Mouse (Mus musculus) erythroblast, adult 5-6 weeks (primary cell): ENCODE results near the gene Tmed5. TPM values are rescaled to one million over a fixed set of nuclear protein-coding genes. Genes with fewer than 3 reads are reported as not detected.

ENCODE experiments used
- ATAC-seq: replicated peaks from 2 replicates; pipeline ENCODE4 v1.8.0; 2016; ENCODE audit warnings: moderate number of reproducible peaks, mild to moderate bottlenecking, moderate TSS enrichment, inconsistent platforms; ENCODE audit not compliant: poor library complexity, low FRiP score, severe bottlenecking
- total RNA-seq, 2 experiments: library from RNA; stranded (forward) in 1 of 2; stranded (reverse) in 1 of 2; fragments of 150-400 nt in 1 of 2; fragments of 200-764, 138-1000 nt in 1 of 2; gene quantifications; 2 replicates each; pipeline versions ENCODE4 v1.2.3 to v1.2.4; 2015 to 2017; ENCODE audit warnings: low replicate concordance in 2 of 2

Tmed5 gene
- total RNA-seq, 2 experiments from 2014 or later, result 12.5 to 32.9 TPM

DNA sequence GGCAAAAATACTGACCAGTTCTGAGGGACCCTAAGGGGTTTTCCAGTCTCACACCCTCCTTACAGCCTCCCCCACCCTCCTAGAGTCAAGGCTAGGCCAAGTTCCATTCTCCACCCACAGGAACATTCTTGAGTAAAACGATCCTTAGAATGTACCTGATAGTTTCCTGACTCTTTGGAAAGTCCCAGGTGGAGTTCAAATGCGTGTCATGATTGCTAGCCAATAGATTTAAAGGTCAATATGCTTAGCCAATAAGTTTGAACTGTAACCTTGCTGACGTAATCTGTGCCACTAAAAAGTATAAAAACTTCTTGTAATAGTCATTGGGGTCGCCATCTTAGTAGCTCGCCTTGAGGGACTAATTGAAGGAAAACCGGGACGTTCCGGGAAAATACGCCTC lies 72.0 kb downstream of the Tmed5 start:
- ATAC-seq, result no peak

Other genes starting within 250 kb of the Tmed5 start
- 89.2 and 183 TPM in 2 replicates for gene Rpl5, start 232.1 kb downstream of the Tmed5 start, total RNA-seq (2015; ENCODE audit: low replicate concordance)
- gene Rpl5, start 232.1 kb downstream of the Tmed5 start, total RNA-seq (2017; ENCODE audit: low replicate concordance), result 48.5 and 162 TPM in 2 replicates
- gene Fam69a, start 145.5 kb downstream of the Tmed5 start, total RNA-seq (2015; ENCODE audit: low replicate concordance), result 7.9 and 19.0 TPM in 2 replicates
- 3.6 and 7.2 TPM in 2 replicates for gene Fam69a, start 145.5 kb downstream of the Tmed5 start, total RNA-seq (2017; ENCODE audit: low replicate concordance)
- gene Mtf2, start 66.9 kb downstream of the Tmed5 start, total RNA-seq (2015; ENCODE audit: low replicate concordance), result 19.6 and 22.9 TPM in 2 replicates
- 18.9 and 32.2 TPM in 2 replicates for gene Mtf2, start 66.9 kb downstream of the Tmed5 start, total RNA-seq (2017; ENCODE audit: low replicate concordance)
- gene Ccdc18, start 255 bp upstream of the Tmed5 start, total RNA-seq (2015; ENCODE audit: low replicate concordance), result 1.2 and 4.6 TPM in 2 replicates
- 8.5 and 15.2 TPM in 2 replicates for gene Ccdc18, start 255 bp upstream of the Tmed5 start, total RNA-seq (2017; ENCODE audit: low replicate concordance)
- gene Dr1, start 136.3 kb upstream of the Tmed5 start, total RNA-seq (2015; ENCODE audit: low replicate concordance), result 28.6 and 29.2 TPM in 2 replicates
- 18.4 and 30.2 TPM in 2 replicates for gene Dr1, start 136.3 kb upstream of the Tmed5 start, total RNA-seq (2017; ENCODE audit: low replicate concordance)
- 0.19 and 2.3 TPM in 2 replicates for gene Pigg, start 180.0 kb upstream of the Tmed5 start, total RNA-seq (2015; ENCODE audit: low replicate concordance)
- 2.0 and 2.7 TPM in 2 replicates for gene Pigg, start 180.0 kb upstream of the Tmed5 start, total RNA-seq (2017; ENCODE audit: low replicate concordance)
- not detected in 2 replicates for gene Gm42517, start 235.3 kb upstream of the Tmed5 start, total RNA-seq (2015; ENCODE audit: low replicate concordance)
- 0.28 and 0.60 TPM in 2 replicates for gene Gm42517, start 235.3 kb upstream of the Tmed5 start, total RNA-seq (2017; ENCODE audit: low replicate concordance)